Mouse (Mus musculus) gastrocnemius, postnatal 4 days (tissue): ENCODE measurements around the gene Il1rapl2. TPM values are rescaled to one million over a fixed set of nuclear protein-coding genes. Genes with fewer than 3 reads are reported as not detected.

ENCODE experiments used
- DNase-seq, 2 experiments: peaks; one replicate each; pipeline ENCODE4 v3.0.0; 2021 to 2022; ENCODE audit warnings: low spot score in 2 of 2, mixed read lengths in 2 of 2
- long read RNA-seq, 2 experiments: library from polyadenylated mRNA; stranded (forward); transcript quantifications; one replicate each; pipeline ENCODE4 v2.0.0; 2021
- total RNA-seq, 2 experiments: library from RNA; stranded (reverse); gene quantifications; 2 replicates each; pipeline ENCODE4 v1.2.3; 2021

Il1rapl2 gene
- total RNA-seq: under 1 TPM; 0.21 to 0.29 TPM
- long read RNA-seq, experiment 1: 0 reads
- long read RNA-seq, experiment 2: 0 reads

GRCm38 (mm10) chrX:137570321-137571195 lies at the start of gene Il1rapl2:
TSS of gene Il1rapl2 (plus strand) at chrX:137570608.
- DNase-seq: no peak

GRCm38 (mm10) chrX:137548348-137548747 lies 22.1 kb upstream of the Il1rapl2 start:
- DNase-seq: no peak

- no peak for DNase-seq
Observed at GRCm38 (mm10) chrX:137569472-137570188, 778 bp upstream of the Il1rapl2 start.

- no peak for DNase-seq
Observed at GRCm38 (mm10) chrX:137582656-137583055, 12.2 kb downstream of the Il1rapl2 start.

GRCm38 (mm10) chrX:137620697-137621096 lies 50.3 kb downstream of the Il1rapl2 start:
- DNase-seq: no peak

GRCm38 (mm10) chrX:137667011-137667410 lies 96.6 kb downstream of the Il1rapl2 start:
- peak in 1 of 2 experiments; percentile 8 for DNase-seq

- DNase-seq: no peak
Observed at GRCm38 (mm10) chrX:137687974-137688373, 117.6 kb downstream of the Il1rapl2 start.

GRCm38 (mm10) chrX:137700006-137700405 lies 129.6 kb downstream of the Il1rapl2 start:
- no peak for DNase-seq

- no peak for DNase-seq
Observed at GRCm38 (mm10) chrX:137755537-137755936, 185.1 kb downstream of the Il1rapl2 start.

GRCm38 (mm10) chrX:137805484-137806200 lies 235.2 kb downstream of the Il1rapl2 start:
- DNase-seq: no peak

GRCm38 (mm10) chrX:137806231-137807114 lies 236.1 kb downstream of the Il1rapl2 start:
- no peak for DNase-seq

- no peak for DNase-seq
Observed at GRCm38 (mm10) chrX:137809526-137809925, 239.1 kb downstream of the Il1rapl2 start.

GRCm38 (mm10) chrX:137812151-137812550 lies 241.7 kb downstream of the Il1rapl2 start:
- no peak for DNase-seq

GRCm38 (mm10) chrX:137848936-137849335 lies 278.5 kb downstream of the Il1rapl2 start:
- no peak for DNase-seq

GRCm38 (mm10) chrX:137923490-137923889 lies 353.1 kb downstream of the Il1rapl2 start:
- DNase-seq: no peak

- no peak for DNase-seq
Observed at GRCm38 (mm10) chrX:137926835-137927234, 356.4 kb downstream of the Il1rapl2 start.

GRCm38 (mm10) chrX:137947741-137948140 lies 377.3 kb downstream of the Il1rapl2 start:
- DNase-seq: no peak

GRCm38 (mm10) chrX:137971306-137971705 lies 400.9 kb downstream of the Il1rapl2 start:
- DNase-seq: no peak

GRCm38 (mm10) chrX:138043113-138043512 lies 472.7 kb downstream of the Il1rapl2 start:
- no peak for DNase-seq

GRCm38 (mm10) chrX:138103954-138104353 lies 533.5 kb downstream of the Il1rapl2 start:
- no peak for DNase-seq
